Mouse (Mus musculus) gastrocnemius, adult 18-20 months (tissue): ENCODE measurements around the gene Adora1. TPM values are rescaled to one million over a fixed set of nuclear protein-coding genes. Genes with fewer than 3 reads are reported as not detected.

Experiments
- DNase-seq: peaks from one replicate; pipeline ENCODE4 v3.0.0; 2021; ENCODE audit warnings: low spot score
- total RNA-seq, 2 experiments: library from RNA; stranded (reverse); gene quantifications; 2 replicates each; pipeline ENCODE4 v1.2.3; 2021

Adora1 gene
- total RNA-seq, 2 experiments from 2014 or later: 0.25 to 0.66 TPM

GRCm38 (mm10) chr1:134154655-134155054, 80.6 kb downstream of the Adora1 start:
- DNase-seq: no peak

GRCm38 (mm10) chr1:134154121-134154520, 81.1 kb downstream of the Adora1 start:
- no peak for DNase-seq

GRCm38 (mm10) chr1:134152626-134153590, 82.3 kb downstream of the Adora1 start:
- DNase-seq: no peak

GRCm38 (mm10) chr1:134151655-134152412, 83.4 kb downstream of the Adora1 start:
- DNase-seq: peak; percentile 88

- no peak for DNase-seq
Observed at GRCm38 (mm10) chr1:134150745-134151144, 84.5 kb downstream of the Adora1 start.

GRCm38 (mm10) chr1:134150076-134150475, 85.2 kb downstream of the Adora1 start:
- DNase-seq: no peak

Other genes with a start within 250 kb of the Adora1 start
- gene Fmod, start 198.2 kb downstream of the Adora1 start, total RNA-seq: 100 to 1,000 TPM in 1 of 2 experiments, 10 to 100 TPM in 1; 41.0 to 107 TPM
- gene Btg2, start 156.3 kb downstream of the Adora1 start, total RNA-seq: 10 to 100 TPM; 41.2 to 63.7 TPM
- not detected for gene Chit1, start 124.2 kb downstream of the Adora1 start, total RNA-seq
- 1 to 10 TPM; 1.1 to 2.0 TPM for gene Chil1, start 53.3 kb downstream of the Adora1 start, total RNA-seq
- gene Mybph, start 42.0 kb downstream of the Adora1 start, total RNA-seq: 100 to 1,000 TPM; 192 to 275 TPM
- gene Myog, start 54.6 kb upstream of the Adora1 start, total RNA-seq: 10 to 100 TPM; 10.4 to 18.9 TPM
- gene Ppfia4, start 97.5 kb upstream of the Adora1 start, total RNA-seq: under 1 TPM; 0.21 to 0.43 TPM
- gene Tmem183a, start 126.5 kb upstream of the Adora1 start, total RNA-seq: 10 to 100 TPM; 10.1 to 10.4 TPM
- gene 4933406M09Rik, start 150.5 kb upstream of the Adora1 start, total RNA-seq: not detected
- gene Cyb5r1, start 170.1 kb upstream of the Adora1 start, total RNA-seq: 10 to 100 TPM; 80.0 to 84.8 TPM
- gene Adipor1, start 179.9 kb upstream of the Adora1 start, total RNA-seq: 100 to 1,000 TPM; 184 to 193 TPM
- gene Klhl12, start 220.1 kb upstream of the Adora1 start, total RNA-seq: 10 to 100 TPM; 18.0 to 20.3 TPM